Mouse (Mus musculus) liver, embryonic 16.5 days (tissue): Measurements from ENCODE around the gene Unc5c. TPM values are rescaled to one million over a fixed set of nuclear protein-coding genes. Genes with fewer than 3 reads are reported as not detected.

Experiments used
- ATAC-seq: fragments of 200-750 bp; cut with Nextera tagmentation; 2 replicates; pipeline ENCODE4 v1.8.0; 2017; ENCODE audit warnings: low read depth, mild to moderate bottlenecking, moderate number of reproducible peaks, moderate library complexity
- H3K27ac ChIP-seq: fragments of 300-500 bp; sonication (generic); 2 replicates; pipeline ENCODE4 v1.5.1; 2014; ENCODE audit warnings: mild to moderate bottlenecking, low read length
- H3K27me3 ChIP-seq: fragments of 300-500 bp; sonication (generic); 2 replicates; pipeline ENCODE4 v1.6.1; 2014; ENCODE audit warnings: low read depth, low read length, mixed read lengths; ENCODE audit not compliant: control insufficient read depth, insufficient read depth
- H3K36me3 ChIP-seq: fragments of 300-500 bp; sonication (generic); 2 replicates; pipeline ENCODE4 v1.6.1; 2014; ENCODE audit warnings: mild to moderate bottlenecking; ENCODE audit not compliant: control insufficient read depth, insufficient read depth
- H3K4me1 ChIP-seq: fragments of 300-500 bp; sonication (generic); 2 replicates; pipeline ENCODE4 v1.6.1; 2014; ENCODE audit warnings: low read depth, low read length, mixed read lengths; ENCODE audit not compliant: control insufficient read depth
- H3K4me2 ChIP-seq: fragments of 300-500 bp; sonication (generic); 2 replicates; pipeline ENCODE4 v1.6.1; 2014; ENCODE audit warnings: low read depth, low read length, mixed read lengths
- H3K4me3 ChIP-seq: fragments of 300-500 bp; sonication (generic); 2 replicates; pipeline ENCODE4 v1.5.1; 2014; ENCODE audit warnings: low read depth, mild to moderate bottlenecking, low read length
- H3K9ac ChIP-seq: fragments of 300-500 bp; sonication (generic); 2 replicates; pipeline ENCODE4 v1.6.1; 2014; ENCODE audit warnings: low read depth, low read length
- H3K9me3 ChIP-seq: fragments of 300-500 bp; sonication (generic); replicated peaks from 2 replicates; pipeline ENCODE4 v1.6.1; 2016; ENCODE audit warnings: low read length; ENCODE audit not compliant: control insufficient read depth
- WGBS: fragments of 180-500 bp; shearing (Covaris S2); extraction: QIAGEN DNeasy Blood & Tissue Kit; methylation state at CpG from one replicate; pipeline ENCODE4 v1.1.7; 2014; ENCODE audit not compliant: insufficient replicate concordance; 5-methylcytosine and 5-hydroxymethylcytosine counted together
- polyA plus RNA-seq: library from polyadenylated mRNA; unstranded; fragments of >200 nt; fragmentation: Nextera tagmentation; extraction: Ambion mirVana; gene quantifications from 2 replicates; pipeline ENCODE4 v1.2.1, GENCODE M21; 2015

The Unc5c gene
- polyA plus RNA-seq, 1 experiment from 2014 or later, result 0.05 TPM

- Histone ChIP-seq H3K4me1 (no peaks in the 10 kb centered on the region), H3K9me3 (no peaks in the 10 kb centered on the region), H3K9ac (no peak overlapping the region), H3K36me3 (no peaks in the 10 kb centered on the region), H3K27ac (no peak overlapping the region), H3K4me2 (no peak overlapping the region), H3K4me3 (no peak overlapping the region), H3K27me3 (no peaks in the 10 kb centered on the region)
- no peak for ATAC-seq
- WGBS, result 16% methylated on average over 13 of the region's 13 CpGs
Observed at GRCm38 (mm10) chr3:141862816-141863461, 397.9 kb downstream of the Unc5c start.

- ATAC-seq, result no peak
- Histone ChIP-seq H3K4me1 (no peaks in the 10 kb centered on the region), H3K4me2 (no peak overlapping the region), H3K9ac (no peak overlapping the region), H3K9me3 (no peaks in the 10 kb centered on the region), H3K4me3 (no peak overlapping the region), H3K27ac (no peak overlapping the region), H3K27me3 (no peaks in the 10 kb centered on the region), H3K36me3 (no peaks in the 10 kb centered on the region)
- WGBS, result 42% methylated on average over 3 of the region's 3 CpGs
Observed at GRCm38 (mm10) chr3:141871805-141872204, 406.8 kb downstream of the Unc5c start.

DNA sequence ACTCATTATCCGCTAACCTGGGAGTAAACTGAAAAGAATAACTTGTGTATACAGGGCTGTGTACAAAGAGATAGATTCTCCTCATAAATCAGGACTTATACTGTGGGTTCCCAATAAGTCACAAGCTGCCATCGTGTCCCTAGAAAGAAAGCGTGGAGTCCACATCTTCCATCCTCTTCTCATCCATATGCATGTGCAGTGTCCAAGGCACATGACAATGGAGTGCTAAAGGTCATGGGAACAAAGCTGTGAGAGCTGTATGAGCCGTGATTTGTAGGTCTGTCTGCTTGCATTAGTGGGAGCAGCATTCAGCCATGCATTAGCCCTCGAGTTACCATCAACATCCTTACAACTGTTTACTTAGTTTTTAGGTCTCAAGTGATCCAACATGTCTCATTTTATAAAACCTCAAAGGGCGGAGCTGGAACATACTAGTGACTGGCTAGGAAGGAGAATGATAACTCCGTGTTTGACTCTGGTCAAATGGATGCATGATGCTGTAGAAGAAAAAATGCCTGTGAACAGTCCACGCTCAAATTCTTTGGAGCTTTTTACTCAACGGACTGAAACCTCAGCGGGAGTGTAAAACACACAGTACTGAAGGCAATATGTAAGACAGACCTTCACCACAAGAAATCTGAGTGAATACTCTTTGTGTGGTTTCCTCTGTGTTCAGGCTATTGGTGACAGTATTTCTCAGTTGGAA, 407.5 kb downstream of the Unc5c start:
- Histone ChIP-seq H3K36me3 (no peaks in the 10 kb centered on the region), H3K27me3 (no peaks in the 10 kb centered on the region), H3K9me3 (no peaks in the 10 kb centered on the region), H3K4me1 (no peaks in the 10 kb centered on the region), H3K9ac (no peak overlapping the region), H3K27ac (no peak overlapping the region), H3K4me3 (no peak overlapping the region), H3K4me2 (no peak overlapping the region)
- no peak for ATAC-seq
- WGBS, result 62% methylated on average over 10 of the region's 10 CpGs

DNA sequence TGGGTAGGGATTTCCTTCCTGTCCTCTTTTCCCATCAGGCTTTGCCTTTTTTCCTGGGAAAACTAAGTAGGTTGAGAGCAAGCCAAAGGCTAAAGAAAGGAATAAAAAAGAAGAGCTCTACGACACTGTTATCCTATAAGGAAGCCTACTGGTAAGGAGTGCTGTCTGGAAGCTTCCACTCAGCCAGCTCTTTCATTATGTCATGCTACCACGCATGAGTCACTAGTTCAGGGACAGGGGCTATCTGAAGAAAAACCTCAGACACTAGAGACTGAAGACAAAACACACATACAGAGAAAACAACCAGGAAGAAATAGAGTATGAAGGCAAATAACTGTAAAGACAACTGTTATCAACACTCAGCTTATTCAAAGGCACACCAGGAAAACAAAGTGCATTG, 417.5 kb downstream of the Unc5c start:
- Histone ChIP-seq H3K27ac (no peak overlapping the region), H3K27me3 (no peaks in the 10 kb centered on the region), H3K4me2 (no peak overlapping the region), H3K4me3 (no peak overlapping the region), H3K9me3 (no peaks in the 10 kb centered on the region), H3K36me3 (no peaks in the 10 kb centered on the region), H3K4me1 (no peaks in the 10 kb centered on the region), H3K9ac (no peak overlapping the region)
- WGBS, result 41% methylated on average over 2 of the region's 2 CpGs
- ATAC-seq, result no peak

- no peak for ATAC-seq
- H3K36me3 ChIP-seq, result no peaks in the 10 kb centered on the region
- no peaks in the 10 kb centered on the region for H3K27me3 ChIP-seq
- 84% methylated on average over 5 of the region's 5 CpGs for WGBS
- no peak overlapping the region for H3K9ac ChIP-seq
- no peaks in the 10 kb centered on the region for H3K4me1 ChIP-seq
- H3K4me2 ChIP-seq, result no peak overlapping the region
- H3K27ac ChIP-seq, result no peak overlapping the region
- no peaks in the 10 kb centered on the region for H3K9me3 ChIP-seq
- no peak overlapping the region for H3K4me3 ChIP-seq
Observed at GRCm38 (mm10) chr3:141884190-141884589, 419.2 kb downstream of the Unc5c start.
